Mouse (Mus musculus): ENCODE results near the gene Il1r1. TPM values are rescaled to one million over a fixed set of nuclear protein-coding genes. Genes with fewer than 3 reads are reported as not detected.

Gene Il1r1
- total RNA-seq, 1 experiment from 2014 or later: 3.6 TPM

Other genes with a start within 250 kb of the Il1r1 start
- not detected in 2 replicates for gene Il1r2, start 151.0 kb upstream of the Il1r1 start, total RNA-seq (2021)
- 0.95 and 1.4 TPM in 2 replicates for gene Il1rl2, start 99.5 kb downstream of the Il1r1 start, total RNA-seq (2021)
- gene Il1rl1, start 204.5 kb downstream of the Il1r1 start, total RNA-seq (2021): 0.18 and 0.29 TPM in 2 replicates
- not detected in 2 replicates for gene Il18r1, start 240.5 kb downstream of the Il1r1 start, total RNA-seq (2021)